Mouse (Mus musculus): Measurements from ENCODE around the gene Ephb2. TPM values are rescaled to one million over a fixed set of nuclear protein-coding genes. Genes with fewer than 3 reads are reported as not detected.

Ephb2 gene
- total and polyA plus RNA-seq, 3 experiments: 0.08 to 0.34 (median 0.33) TPM

DNA sequence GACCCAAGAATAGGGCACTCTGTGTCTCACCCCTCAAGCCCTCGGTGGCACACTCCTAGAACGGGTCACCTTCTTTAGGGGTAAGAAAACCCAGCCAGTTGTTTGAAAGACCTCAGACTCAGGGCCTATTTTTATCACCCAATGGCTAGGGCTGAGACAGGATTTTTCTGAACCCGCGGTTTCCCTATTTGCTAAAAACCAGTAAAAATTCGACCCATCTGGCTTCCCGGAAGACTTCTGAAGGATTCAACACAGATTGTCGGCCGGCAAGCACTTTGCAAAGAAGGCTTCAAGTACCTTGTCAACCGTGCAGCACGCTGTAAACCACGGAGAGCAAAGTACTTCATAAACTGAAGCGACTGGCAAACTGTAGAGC lies 1.4 kb downstream of the Ephb2 start:
- no peak for ATAC-seq (ENCODE audit: extremely low read depth, insufficient number of reproducible peaks, low FRiP score, poor library complexity, severe bottlenecking)
- TF ChIP-seq POLR2AphosphoS5 (IDR thresholded peaks at IDR 0.05; ENCODE audit: insufficient replicate concordance, low read depth, low read length) (no peak), TAL1 (conservative IDR thresholded peaks at IDR 0.05; ENCODE audit: low read depth, low read length) (no peak), CTCF (IDR thresholded peaks at IDR 0.05; ENCODE audit: low read depth, low read length) (no peak), GATA2 (IDR thresholded peaks at IDR 0.05; ENCODE audit: borderline replicate concordance, low read depth, low read length) (no peak), GATA1 (IDR thresholded peaks at IDR 0.05; ENCODE audit: borderline replicate concordance, low read length) (no peak)
- H3K36me3 ChIP-seq (replicated peaks): no peaks in the 10 kb centered on the region
- peaks cover 3% of the 10 kb centered on the region; the same call in 1 of the 2 replicates for H3K9me3 ChIP-seq (replicated peaks)
- H3K4me1 ChIP-seq (ENCODE audit: insufficient read depth, low read depth, low read length): no peaks in the 10 kb centered on the region
- no peak overlapping the region for H3K4me3 ChIP-seq (ENCODE audit: low read depth, low read length)
- H3K27me3 ChIP-seq (ENCODE audit: insufficient read depth, low read length): peaks cover 22% of the 10 kb centered on the region; the same call in 1 of the 2 replicates
- no peak for DNase-seq (ENCODE audit: low spot score)

DNA sequence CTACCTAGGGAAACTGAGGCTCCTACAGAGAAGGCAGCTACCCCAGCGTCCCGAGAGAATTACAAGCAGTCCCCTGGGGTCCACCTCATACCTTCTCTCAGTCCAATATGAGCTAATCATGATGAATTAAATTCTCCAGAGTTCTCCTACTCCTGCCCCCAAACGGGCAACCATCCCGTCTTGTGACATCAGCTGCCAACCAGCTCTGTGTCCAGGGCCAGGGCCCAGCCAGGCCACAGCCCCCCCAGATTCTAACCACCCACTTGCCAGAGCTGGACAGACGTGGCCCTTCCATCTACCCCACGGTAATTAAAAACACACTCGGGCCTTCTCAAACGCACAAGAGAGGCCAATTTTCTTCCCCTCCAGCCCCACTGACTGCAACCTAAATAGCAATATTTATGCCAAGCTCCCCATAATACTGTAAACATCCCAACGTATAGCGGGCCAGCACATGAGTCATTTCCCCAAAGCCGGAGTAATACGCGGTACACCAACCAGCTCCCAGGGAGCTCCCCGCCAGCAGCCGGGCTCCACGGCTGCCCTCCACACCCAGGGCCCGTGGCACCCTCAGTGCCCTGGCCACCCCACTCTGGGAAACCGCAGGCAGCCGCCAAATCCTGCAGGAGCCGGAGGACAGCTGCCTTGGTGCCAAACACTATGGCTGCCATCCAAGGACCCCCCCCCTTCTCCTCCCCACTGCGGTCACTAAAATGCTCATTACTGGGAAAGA lies 2.0 kb downstream of the Ephb2 start:
- no peaks in the 10 kb centered on the region for H3K4me1 ChIP-seq (ENCODE audit: insufficient read depth, low read depth, low read length)
- no peak for ATAC-seq (ENCODE audit: extremely low read depth, insufficient number of reproducible peaks, low FRiP score, poor library complexity, severe bottlenecking)
- TF ChIP-seq TAL1 (conservative IDR thresholded peaks at IDR 0.05; ENCODE audit: low read depth, low read length) (no peak), CTCF (IDR thresholded peaks at IDR 0.05; ENCODE audit: low read depth, low read length) (no peak), POLR2AphosphoS5 (IDR thresholded peaks at IDR 0.05; ENCODE audit: insufficient replicate concordance, low read depth, low read length) (no peak), GATA2 (IDR thresholded peaks at IDR 0.05; ENCODE audit: borderline replicate concordance, low read depth, low read length) (no peak)
- no peak overlapping the region for H3K4me3 ChIP-seq (ENCODE audit: low read depth, low read length)
- DNase-seq (ENCODE audit: low spot score): no peak
- H3K27me3 ChIP-seq (ENCODE audit: insufficient read depth, low read length): peaks cover 19% of the 10 kb centered on the region; the same call in 1 of the 2 replicates
- peaks cover 3% of the 10 kb centered on the region; the same call in 1 of the 2 replicates for H3K9me3 ChIP-seq (replicated peaks)
- H3K36me3 ChIP-seq (replicated peaks): no peaks in the 10 kb centered on the region

DNA sequence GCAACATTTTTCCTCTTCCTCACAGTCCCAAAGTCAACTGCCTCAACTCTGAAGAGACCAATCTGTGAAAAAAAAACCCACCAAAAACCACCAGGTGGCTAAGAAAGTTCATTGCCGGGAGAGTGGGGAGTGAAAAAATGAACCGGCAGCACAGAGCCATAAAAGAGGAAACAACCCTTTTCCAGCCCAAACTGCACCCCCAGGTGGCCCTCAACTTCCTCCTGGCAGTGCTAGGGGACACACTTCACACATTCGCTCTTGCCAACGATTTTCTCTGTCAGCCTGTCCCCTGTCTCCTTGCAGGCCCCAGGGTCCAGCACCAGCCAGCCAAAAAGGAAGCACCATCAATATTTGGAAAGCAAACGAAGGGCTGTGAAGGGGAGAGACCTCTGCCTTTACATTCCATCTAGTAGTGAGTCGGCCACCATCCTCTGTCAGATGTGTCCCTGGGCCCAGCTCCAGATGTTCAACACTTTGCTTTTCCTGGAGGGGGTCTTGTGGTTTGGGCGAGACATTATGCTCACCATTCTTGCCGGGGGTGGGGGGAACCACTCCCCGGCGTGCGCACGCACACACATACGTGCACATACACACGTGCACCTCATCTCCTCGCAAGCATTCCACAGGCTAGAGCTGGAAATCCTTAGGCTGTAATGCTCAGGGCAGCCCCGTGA lies 3.1 kb downstream of the Ephb2 start:
- DNase-seq (ENCODE audit: low spot score) (no peak), ATAC-seq (ENCODE audit: extremely low read depth, insufficient number of reproducible peaks, low FRiP score, poor library complexity, severe bottlenecking) (no peak)
- Histone ChIP-seq H3K9me3 (replicated peaks) (peaks cover 3% of the 10 kb centered on the region; the same call in 1 of the 2 replicates), H3K27me3 (ENCODE audit: insufficient read depth, low read length) (peaks cover 16% of the 10 kb centered on the region; the same call in 1 of the 2 replicates), H3K36me3 (replicated peaks) (no peaks in the 10 kb centered on the region), H3K4me1 (ENCODE audit: insufficient read depth, low read depth, low read length) (no peaks in the 10 kb centered on the region), H3K4me3 (ENCODE audit: low read depth, low read length) (no peak overlapping the region)
- TF ChIP-seq CTCF (IDR thresholded peaks at IDR 0.05; ENCODE audit: low read depth, low read length) (no peak), GATA2 (IDR thresholded peaks at IDR 0.05; ENCODE audit: borderline replicate concordance, low read depth, low read length) (no peak), POLR2AphosphoS5 (IDR thresholded peaks at IDR 0.05; ENCODE audit: insufficient replicate concordance, low read depth, low read length) (no peak), GATA1 (IDR thresholded peaks at IDR 0.05; ENCODE audit: borderline replicate concordance, low read length) (no peak), TAL1 (conservative IDR thresholded peaks at IDR 0.05; ENCODE audit: low read depth, low read length) (no peak)

DNA sequence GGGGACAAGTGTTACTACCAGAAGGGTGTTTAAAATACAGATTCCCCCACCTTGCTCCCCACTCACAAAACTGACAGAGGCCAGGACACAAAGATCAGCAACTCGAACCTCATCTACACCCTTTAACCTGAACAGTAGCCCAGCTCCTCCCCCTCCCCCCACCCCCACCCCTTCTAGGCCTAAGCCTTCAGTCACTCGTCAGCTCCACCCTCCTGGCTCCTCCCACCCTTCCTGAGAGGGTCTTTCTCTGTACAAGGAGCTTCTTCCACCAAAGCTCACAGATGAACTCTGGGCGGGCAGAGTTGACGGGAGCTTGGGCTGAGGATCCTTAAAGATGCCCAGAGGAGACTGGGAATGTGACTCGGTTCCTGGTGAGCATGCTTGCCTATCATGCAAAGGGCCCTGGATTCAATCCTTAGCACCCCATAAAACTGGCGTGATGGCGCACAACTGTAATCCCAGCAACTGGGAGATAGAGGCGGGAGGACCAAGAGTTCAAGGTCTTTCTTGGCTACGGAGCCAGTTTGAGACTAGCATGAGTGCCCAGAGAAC lies 5.4 kb downstream of the Ephb2 start:
- H3K36me3 ChIP-seq (replicated peaks): no peaks in the 10 kb centered on the region
- TF ChIP-seq GATA2 (IDR thresholded peaks at IDR 0.05; ENCODE audit: borderline replicate concordance, low read depth, low read length): no peak
- TF ChIP-seq TAL1 (conservative IDR thresholded peaks at IDR 0.05; ENCODE audit: low read depth, low read length): no peak
- no peak for TF ChIP-seq CTCF (IDR thresholded peaks at IDR 0.05; ENCODE audit: low read depth, low read length)
- no peak for TF ChIP-seq POLR2AphosphoS5 (IDR thresholded peaks at IDR 0.05; ENCODE audit: insufficient replicate concordance, low read depth, low read length)
- no peak for TF ChIP-seq GATA1 (IDR thresholded peaks at IDR 0.05; ENCODE audit: borderline replicate concordance, low read length)
- DNase-seq (ENCODE audit: low spot score) (no peak), ATAC-seq (ENCODE audit: extremely low read depth, insufficient number of reproducible peaks, low FRiP score, poor library complexity, severe bottlenecking) (no peak)
- H3K4me3 ChIP-seq (ENCODE audit: low read depth, low read length): no peak overlapping the region
- 0 out of 2 replicates have a peak, but pooled peaks cover 3% of the 10 kb centered on the region for H3K9me3 ChIP-seq (replicated peaks)
- H3K4me1 ChIP-seq (ENCODE audit: insufficient read depth, low read depth, low read length): no peaks in the 10 kb centered on the region
- H3K27me3 ChIP-seq (ENCODE audit: insufficient read depth, low read length): peaks cover 4% of the 10 kb centered on the region; the same call in 1 of the 2 replicates

DNA sequence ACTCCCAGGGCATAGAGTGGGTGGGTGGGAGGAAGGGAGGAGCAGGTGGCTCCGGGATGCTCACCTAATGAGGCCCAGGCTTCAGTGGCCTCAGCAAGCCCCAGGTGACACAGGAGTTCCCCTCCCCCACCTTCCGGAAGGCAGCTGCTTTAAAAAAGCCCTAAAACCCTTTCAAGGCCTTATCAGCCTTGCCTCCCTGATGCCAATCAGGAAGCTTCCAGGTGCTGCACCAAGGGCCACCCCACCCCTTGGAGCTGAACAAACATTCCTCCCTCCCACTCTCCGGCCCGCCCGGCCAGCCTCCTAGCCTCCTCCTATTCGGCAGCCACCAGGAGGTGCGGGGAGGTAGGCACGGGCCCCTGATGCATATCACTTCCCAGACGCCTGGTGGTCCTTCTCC lies 6.0 kb downstream of the Ephb2 start:
- H3K4me3 ChIP-seq (ENCODE audit: low read depth, low read length): no peak overlapping the region
- peaks cover under 1% of the 10 kb centered on the region; the same call in 1 of the 2 replicates for H3K27me3 ChIP-seq (ENCODE audit: insufficient read depth, low read length)
- TF ChIP-seq CTCF (IDR thresholded peaks at IDR 0.05; ENCODE audit: low read depth, low read length): no peak
- no peak for TF ChIP-seq GATA2 (IDR thresholded peaks at IDR 0.05; ENCODE audit: borderline replicate concordance, low read depth, low read length)
- no peak for TF ChIP-seq TAL1 (conservative IDR thresholded peaks at IDR 0.05; ENCODE audit: low read depth, low read length)
- no peak for TF ChIP-seq GATA1 (IDR thresholded peaks at IDR 0.05; ENCODE audit: borderline replicate concordance, low read length)
- no peak for TF ChIP-seq POLR2AphosphoS5 (IDR thresholded peaks at IDR 0.05; ENCODE audit: insufficient replicate concordance, low read depth, low read length)
- no peaks in the 10 kb centered on the region for H3K9me3 ChIP-seq (replicated peaks)
- H3K36me3 ChIP-seq (replicated peaks): no peaks in the 10 kb centered on the region
- H3K4me1 ChIP-seq (ENCODE audit: insufficient read depth, low read depth, low read length): no peaks in the 10 kb centered on the region
- DNase-seq (ENCODE audit: low spot score) (no peak), ATAC-seq (ENCODE audit: extremely low read depth, insufficient number of reproducible peaks, low FRiP score, poor library complexity, severe bottlenecking) (no peak)
